Mouse (Mus musculus): ENCODE measurements around the gene Mgat4a. TPM values are rescaled to one million over a fixed set of nuclear protein-coding genes. Genes with fewer than 3 reads are reported as not detected.
A peak's percentile ranks its signal among the peaks of the same experiment; 100 is the strongest.
"Not testable (repeated sequence)": the region's sequence is repeated elsewhere in the genome, so short reads cannot be mapped to it uniquely, and the experiment has no call there.

The Mgat4a gene
- total RNA-seq, 2 experiments from 2014 or later, result 5.1 to 7.1 TPM

DNA sequence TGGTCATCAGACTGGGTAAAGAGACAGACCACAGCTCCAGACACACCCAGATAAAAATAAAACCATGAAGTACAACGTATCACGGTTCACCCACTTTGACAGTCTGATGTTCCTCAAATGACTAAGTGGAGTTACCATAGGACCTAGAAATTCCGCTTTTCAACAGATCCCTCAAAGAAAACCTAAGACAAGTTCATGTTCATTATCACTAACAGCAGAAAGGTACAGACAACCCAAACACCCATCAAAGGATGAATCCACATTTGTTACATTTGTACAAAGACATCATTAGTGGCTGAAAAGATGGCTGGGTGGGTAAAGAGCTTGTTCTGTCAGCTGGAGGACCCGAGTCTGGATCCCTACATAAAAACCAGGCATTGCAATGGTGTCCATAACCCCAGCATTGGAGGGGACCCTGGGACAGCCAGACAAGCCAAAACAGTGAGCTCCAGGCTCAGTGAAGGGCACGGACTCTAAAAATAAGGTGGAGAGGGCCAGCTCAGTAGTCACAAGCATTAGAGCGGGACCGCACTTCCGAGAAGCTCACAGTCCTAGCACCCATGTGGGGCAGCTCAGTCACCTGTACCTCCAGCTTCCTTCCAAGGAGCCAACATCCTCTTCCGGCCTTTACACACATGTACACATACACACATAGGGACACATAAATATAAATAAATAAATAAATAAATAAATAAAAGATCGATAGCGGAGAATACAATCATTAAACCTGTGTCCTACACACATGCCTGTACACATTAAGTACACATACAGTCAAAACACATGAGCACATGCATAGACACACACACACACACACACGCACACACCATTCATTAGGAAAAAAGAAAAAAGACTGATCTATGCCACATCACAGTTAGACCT is 8.9 kb downstream of the Mgat4a start:
- no peak for DNase-seq

DNA sequence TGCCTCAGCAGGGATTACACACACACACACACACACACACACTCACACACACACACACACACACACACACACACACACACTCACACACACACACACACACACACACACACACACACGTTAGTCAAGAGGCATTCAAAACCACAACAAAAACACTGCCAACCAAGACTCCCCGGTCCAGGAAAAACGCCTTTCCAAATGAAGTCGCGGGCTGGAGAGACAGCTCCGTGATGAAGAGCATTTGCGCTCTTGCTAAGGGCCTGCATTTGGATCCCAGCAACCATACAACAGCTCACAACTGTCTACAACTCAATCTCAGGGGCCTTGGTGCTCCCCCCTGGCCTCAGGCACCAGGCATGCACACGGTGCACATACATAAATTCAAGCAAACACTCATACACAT is 10.8 kb downstream of the Mgat4a start:
- DNase-seq, result no peak

DNA sequence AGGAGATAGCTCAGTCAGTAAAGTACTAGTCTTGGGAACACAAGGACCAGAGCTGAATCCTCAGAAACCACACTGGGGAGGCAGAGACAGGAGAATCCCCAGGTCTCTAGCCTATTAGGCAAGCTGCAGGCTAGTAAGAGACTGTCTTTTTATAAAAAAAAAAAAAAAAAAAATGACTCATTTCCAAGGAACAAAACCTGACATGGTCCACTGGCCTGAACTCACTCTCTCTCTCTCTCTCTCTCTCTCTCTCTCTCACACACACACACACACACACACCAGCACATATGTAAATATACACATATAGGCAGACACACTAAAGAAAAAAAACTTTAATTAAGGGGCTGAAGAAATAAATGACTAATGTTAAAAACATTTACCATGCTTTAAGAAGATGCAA is 14.6 kb downstream of the Mgat4a start:
- DNase-seq, result no peak

DNA sequence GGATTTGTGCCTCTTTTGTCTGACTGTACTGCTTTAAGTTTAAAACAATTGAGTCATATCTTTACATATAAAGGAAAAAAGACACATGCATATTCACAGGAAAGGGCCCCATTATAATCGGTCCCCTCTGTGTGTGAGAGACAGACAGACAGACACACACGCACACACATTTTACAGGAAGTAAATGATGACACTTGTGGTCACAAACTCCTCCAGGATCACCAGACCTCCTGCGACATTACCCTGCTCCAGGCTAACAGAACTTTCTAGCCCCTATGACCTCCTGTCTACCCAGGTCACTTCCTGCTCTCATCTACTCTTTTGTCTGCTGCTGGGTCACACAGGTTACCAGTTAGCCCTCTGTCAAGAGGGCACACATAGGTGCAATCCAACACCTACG is 16.1 kb downstream of the Mgat4a start:
- DNase-seq, result no peak

DNA sequence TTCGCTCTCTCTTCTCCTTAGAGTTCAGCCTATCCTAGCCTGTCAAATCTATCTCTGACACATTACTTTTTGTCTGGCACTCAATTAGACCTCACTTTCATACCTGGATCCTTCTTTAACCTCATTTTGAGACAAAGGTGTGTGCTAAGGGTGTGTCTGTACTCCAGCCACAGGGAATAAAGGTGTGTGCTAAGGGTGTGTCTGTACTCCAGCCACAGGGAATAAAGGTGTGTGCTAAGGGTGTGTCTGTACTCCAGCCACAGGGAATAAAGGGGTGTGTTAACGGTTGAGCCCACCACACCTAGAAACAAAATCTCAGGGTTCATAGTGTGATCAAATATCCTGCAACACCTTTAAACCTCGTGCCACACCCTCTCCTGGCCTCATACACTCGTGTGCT is 16.7 kb downstream of the Mgat4a start:
- DNase-seq, result not testable (repeated sequence)

DNA sequence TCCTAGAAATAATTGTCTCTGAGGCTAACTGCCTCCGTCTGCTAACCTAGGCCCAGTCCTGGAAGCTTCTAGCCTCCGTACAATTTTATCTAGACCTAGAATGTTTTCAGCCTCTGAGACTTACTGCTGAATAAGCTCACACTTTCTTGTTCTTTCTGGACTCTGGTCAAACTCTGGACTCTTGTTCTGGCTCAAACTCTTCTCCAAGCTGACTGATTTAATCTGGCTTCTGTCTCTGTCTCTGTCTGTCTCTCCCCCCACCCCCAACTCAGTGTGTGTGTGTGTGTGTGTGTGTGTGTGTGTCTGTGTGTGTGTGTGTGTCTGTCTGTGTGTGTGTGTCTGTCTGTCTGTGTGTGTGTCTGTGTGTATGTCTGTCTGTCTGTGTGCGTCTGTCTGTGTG is 17.3 kb downstream of the Mgat4a start:
- DNase-seq, result not testable (repeated sequence)

DNA sequence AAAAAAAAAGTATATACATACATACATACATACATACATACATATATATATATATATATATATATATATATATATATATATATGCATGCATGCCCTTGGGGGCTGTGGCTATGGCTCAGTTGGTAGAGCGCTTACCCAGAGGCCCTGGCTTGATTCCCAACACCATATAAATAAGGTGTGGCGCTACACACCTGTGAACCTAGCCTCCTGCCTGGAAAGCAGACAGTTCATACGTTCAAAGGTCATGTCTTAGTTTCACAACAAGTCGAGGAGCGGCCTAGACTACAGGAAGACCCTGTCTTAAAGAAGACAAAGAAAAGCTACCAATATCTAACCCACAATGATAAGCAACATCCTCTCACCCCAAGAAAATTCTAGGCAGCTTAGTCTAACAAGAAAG is 18.7 kb downstream of the Mgat4a start:
- DNase-seq, result no peak

DNA sequence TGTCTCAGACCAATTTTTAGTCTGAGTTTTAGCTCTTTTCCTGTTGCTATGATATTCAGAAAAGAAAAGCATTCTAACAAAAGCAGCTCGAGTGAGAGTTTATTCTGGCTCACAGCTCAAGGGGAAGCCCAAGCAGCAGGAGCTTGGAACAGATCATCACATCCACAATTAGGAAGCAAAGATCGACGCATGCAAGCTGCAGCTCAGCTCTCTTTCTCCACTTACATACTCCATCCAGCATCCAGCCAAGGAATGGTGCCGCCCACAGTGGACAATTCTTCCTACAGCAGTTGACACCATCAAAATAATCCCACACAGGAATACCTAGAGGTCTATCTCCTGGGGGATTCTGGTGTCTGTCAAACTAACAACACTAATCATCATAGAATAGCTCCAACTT is 22.0 kb downstream of the Mgat4a start:
- DNase-seq, result no peak

DNA sequence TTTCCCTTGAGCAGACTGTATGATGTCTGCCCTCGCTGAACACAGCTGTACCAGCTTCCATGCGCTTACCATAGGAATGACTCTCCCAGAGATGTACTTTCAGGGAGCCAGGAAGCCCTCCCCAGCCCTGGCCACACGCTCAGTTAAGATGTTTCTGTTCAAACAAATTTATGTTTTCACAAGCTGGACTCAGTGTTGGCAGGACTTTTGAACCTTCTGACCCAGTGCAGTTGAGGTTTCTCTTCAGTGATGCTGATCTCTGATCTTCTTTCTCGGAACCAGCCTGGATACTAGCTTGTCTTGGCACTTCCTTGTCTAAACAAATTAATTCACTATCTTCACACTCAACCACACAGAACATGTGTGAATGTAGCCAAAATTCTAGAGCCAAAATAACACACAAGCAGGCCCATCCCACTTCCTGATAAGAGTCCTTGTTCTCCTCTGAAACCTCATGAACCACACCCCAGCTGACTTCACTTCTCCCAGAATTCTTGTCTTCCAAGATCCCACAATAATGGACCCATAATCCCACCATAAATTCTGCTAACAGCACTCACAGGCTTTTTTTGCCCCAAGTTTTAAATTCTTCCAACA is 22.6 kb downstream of the Mgat4a start:
- no peak for DNase-seq

DNA sequence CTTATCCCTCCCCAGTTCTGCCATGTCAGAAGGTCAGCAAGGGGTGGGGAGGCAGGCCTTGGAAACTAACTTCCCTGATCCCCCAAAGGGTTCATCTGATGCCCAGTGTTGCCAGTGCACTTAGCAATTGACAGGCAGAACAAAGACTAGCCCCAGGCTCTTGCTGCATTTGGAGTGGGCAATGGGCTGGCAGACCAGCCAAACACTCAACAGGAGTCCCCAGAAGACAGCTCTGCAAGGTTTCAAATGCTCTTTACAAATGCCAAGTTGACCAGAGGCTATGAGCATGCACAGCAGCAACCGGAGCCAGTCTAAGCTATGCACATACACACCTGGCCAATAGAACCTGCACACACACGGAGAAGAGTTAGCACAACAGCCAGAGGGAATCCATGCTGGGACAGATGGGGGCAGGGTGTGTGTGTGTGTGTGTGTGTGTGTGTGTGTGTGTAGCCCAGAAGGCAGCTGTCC is 27.8 kb downstream of the Mgat4a start:
- DNase-seq, result no peak

DNA sequence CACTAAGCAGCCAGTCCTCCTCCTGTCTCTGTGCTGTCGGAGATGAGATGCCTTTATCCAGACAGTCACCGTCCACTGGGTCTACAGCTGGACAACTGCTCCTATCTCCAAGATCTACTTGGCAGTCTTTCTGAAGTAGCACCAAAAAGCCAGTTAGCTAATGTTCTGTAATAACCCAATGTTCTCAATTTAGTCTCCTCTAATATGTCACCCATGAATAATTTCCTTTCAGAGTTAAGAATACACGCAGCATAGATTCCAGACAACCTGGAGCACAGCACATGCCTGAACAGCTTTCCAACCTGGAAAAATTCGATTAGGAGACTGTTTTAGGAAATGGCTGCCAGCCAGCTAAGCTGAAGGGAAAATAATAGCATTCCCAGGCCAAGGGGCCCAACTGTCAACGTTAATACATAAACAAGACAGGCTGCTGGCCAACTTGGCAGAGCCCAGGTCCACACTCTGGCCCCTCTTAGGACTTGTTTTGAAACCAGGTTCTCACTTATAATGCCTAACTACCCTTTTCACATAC is 28.6 kb downstream of the Mgat4a start:
- DNase-seq, result peak in 1 of 2 experiments; percentile 8

DNA sequence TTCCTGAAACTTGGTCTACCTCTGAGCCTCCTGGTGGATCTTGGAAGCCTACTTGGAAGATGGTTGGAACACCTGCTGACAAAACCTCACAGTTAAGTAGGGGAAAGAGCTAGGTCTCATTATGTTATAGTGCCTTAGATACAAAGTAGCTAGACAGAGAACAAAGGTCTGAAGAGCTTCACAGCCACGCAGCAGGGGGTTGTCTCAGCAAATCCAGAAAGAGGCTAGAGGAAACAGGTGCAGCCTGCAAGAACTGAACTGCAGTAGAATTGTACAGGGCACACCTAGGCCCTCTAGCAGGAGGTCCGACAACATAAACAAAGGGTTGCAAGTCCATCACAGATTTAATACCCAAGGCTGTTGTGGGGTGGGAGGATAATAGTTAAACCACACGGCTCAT is 30.6 kb downstream of the Mgat4a start:
- no peak for DNase-seq

DNA sequence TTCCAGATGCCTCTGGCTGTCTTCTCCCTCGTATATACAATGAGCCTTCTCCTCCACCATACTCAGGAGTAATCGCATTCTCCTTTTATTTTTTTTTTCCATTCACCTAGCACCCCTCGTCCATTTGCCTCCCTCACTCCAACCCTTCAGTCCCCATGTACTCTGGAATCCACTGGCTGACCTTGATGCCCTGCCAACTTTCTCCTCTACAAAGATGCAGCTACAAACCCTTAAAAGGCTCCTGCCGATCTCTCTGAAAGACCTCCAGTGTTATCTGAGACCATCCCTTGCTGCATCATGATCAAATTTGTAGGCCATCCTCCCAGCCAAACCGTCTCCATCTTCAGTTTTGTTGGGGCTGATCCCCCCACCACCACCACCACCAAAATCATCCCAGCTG is 31.4 kb downstream of the Mgat4a start:
- peak; percentile 50 to 69 for DNase-seq

DNA sequence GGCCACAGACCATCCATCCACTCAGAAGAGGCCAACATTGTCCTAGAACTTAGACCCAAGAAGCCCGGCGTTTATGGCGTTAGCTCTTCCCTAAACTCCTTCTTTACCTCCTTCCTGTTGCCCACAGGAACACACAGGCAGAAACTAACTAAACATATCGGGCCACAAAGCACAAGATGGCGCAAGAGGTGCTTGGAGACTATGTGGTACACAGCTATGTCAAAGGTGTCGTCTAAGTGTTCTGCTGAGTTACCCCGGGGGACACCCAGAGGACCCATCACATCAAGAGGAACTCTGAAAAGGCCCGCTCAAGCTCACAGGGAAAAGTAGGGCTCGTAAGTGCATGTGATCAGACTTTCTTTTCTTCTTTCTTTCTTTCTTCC is 35.5 kb downstream of the Mgat4a start:
- DNase-seq, result no peak

DNA sequence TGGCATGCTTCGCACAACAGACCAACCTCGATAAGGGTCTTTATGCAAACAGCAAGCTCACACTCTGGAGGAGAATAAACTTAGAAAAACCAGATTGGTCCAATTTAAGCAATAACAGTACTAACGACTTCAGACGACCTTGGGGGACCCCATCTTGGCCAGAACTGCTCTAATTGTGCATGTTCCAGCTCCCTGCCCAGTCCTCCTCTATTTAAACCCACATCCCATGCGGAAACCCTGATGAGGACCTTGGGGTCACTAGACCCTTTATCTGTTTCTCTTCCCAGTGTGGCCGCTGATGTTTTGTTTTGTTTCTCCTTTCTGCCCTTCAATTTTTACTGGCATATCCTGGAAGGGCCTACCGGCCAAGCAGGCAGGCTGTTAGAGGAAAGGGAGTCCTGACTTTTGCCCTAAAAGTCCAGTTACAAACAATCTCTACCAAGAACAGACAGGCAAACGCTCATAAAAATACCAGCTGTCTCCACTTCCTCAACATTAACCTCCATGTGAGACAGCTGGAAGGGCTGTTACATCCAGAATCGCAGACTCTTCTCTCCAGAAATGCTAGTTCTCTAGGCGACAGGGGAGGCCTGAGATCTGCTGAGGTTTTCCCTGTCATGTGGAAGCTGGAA is 36.0 kb downstream of the Mgat4a start:
- DNase-seq, result no peak

DNA sequence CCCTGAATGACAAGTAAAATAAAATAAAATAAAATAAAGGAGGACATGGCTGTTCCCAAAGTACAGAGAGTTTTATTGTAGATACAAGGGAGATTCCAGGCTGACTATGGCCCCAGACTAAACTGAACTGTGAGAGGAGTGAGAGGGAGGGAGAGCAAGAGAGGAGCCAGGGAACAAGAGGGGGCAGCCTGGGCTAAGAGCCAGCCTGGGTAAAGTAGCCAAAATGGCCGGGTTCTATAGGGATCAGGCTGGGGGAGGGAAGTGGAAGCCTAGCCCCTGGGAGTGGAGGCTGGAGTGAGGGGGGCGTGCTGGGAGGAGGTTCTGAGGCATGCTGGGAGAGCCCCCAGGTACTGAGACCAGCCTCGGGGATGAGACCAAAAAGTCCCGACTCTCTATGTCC is 37.2 kb downstream of the Mgat4a start:
- DNase-seq, result no peak

DNA sequence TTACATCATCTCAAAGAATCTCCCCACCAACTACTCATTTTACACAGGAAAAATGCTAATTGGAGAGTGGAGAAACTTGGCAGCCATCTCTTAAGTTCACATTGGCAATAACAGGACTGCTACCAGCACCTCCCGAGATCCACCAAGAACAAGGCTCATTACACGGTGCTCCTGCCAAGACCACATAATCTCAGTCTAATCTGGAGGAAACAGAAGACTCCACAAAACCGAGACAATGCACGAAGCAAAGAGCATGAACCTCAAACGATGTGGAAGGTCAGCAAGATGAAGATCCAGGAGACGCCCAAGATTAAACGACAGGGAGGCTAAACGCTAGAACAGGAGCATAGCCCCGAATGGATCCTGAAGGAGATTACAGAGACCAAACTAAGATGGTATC is 38.5 kb downstream of the Mgat4a start:
- no peak for DNase-seq

DNA sequence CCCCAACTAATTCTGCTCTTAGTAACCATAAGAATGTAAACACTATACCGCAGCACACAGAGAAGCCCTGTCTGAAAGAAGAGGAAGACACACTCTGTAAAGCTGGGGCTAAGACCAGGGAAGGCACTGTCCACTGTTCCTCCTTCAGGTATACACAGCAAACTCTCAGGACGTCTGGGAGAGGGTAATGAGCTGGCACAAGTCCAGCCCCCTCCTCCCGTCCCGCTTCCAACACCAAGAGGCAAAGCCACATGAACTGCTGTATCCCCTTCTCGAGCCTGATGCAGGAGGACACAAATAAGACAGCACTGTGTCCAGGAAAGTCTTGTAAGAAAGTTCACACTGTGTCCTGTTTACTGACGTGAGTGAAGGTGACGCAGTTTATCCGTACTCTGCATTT is 40.1 kb downstream of the Mgat4a start:
- DNase-seq, result no peak

DNA sequence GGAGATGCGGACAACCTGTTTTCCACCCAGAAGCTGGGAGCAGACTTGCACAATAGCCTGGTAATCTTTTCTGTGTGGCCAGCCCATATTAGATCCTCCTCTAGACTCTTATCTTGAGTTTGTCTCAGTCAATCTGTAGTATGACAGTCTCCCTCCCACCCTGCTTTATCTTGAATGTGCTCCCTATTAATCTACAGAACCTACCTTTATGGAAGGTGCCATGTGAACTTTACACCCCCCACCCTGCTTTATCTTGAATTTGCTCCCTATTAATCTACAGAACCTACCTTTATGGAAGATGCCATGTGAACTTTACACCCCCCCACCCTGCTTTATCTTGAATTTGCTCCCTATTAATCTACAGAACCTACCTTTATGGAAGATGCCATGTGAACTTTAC is 41.4 kb downstream of the Mgat4a start:
- DNase-seq, result not testable (repeated sequence)

DNA sequence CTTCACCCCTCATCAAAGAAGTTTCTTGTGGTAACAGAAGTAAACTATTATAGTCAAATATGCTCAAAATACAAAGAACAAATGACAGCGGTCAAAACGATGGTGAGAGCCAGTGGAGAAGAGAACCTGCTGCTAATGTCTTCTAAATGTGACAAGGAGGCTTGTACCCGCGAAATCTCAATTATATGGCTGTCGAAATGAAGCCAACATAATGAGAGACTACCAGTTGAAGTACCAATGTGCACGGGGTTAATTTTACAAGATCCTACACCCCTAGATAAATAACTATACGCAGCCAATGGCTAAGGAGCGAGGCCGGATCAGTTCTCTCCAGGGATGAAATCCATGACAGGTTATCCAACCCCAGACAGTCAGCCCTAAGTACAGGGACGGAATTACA is 41.9 kb downstream of the Mgat4a start:
- no peak for DNase-seq

DNA sequence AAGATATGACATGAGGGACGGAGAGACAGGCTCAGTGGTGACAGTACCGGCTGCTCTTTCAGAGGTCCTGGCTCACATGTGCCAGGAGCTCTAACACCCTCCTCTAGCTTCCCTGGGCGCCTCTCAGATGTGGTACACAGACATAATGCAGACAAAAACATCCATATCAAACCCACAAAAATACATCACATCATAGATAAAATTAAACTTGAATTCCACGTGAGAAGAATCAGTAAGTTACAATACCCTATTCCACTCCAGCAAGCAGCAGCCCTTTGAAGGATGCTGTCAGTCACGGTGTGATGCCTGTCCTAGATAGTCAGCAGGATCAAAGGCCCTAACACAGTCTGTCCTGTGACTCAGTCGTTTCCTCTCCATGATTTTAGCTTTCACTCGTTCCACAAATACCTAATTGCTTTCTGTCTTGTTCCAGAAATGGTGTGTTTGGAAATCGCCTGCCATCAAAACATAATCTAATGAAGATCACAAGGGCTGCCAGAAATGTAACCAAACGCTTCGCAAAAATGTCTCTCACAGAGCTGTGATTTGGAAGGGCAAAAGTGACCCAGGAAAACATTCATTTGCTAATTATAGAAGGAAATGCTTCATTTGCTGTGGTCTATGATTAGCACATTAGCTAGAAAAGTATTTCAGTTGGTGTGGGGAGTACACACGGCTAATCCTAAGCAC is 44.1 kb downstream of the Mgat4a start:
- DNase-seq, result no peak

DNA sequence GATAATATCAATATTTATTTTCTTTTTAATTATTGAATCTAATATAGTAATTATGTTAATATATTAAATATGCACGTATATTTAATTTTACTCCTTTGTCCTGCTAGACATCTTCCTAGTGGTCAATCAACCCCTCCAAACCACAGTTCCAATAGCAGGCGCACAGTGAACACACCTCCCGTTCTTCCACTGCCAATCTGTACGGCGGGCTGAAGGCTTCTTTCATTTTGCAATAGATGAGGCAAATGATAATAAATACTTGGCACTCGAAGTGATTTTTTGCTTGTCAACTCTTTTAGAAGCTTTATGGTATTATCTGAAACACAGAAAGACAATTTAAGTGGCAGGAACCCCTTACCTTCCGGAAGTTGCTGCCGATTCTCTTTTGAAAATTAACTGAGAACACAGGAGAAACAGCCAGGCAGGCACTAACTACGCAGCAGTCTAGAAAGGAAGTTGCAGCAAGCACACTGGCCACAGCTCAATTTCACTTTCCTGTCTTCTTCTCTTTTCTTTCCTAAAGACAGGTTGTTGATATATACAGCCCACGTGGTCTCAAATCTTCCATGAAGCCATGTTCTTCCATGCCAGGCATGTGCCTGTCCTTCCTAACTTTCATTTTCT is 45.0 kb downstream of the Mgat4a start:
- no peak for DNase-seq
